Mouse (Mus musculus) stomach, embryonic 16.5 days (tissue): ENCODE data around the gene Usp49. TPM values are rescaled to one million over a fixed set of nuclear protein-coding genes. Genes with fewer than 3 reads are reported as not detected.
"Not testable (repeated sequence)": the region's sequence is repeated elsewhere in the genome, so short reads cannot be mapped to it uniquely, and the experiment has no call there.

Source experiments
- ATAC-seq: fragments of 200-750 bp; cut with Nextera tagmentation; 2 replicates; pipeline ENCODE4 v1.8.0; 2017; ENCODE audit warnings: moderate number of reproducible peaks, moderate TSS enrichment; ENCODE audit not compliant: insufficient read depth, low FRiP score
- H3K27ac ChIP-seq: fragments of 300-500 bp; sonication (generic); 2 replicates; pipeline ENCODE4 v1.5.1; 2014; ENCODE audit warnings: low read length
- H3K27me3 ChIP-seq: fragments of 300-500 bp; sonication (generic); 2 replicates; pipeline ENCODE4 v1.6.1; 2014; ENCODE audit warnings: low read length, control low read depth, mixed read lengths; ENCODE audit not compliant: control insufficient read depth, insufficient read depth
- H3K36me3 ChIP-seq: fragments of 300-500 bp; sonication (generic); 2 replicates; pipeline ENCODE4 v1.6.1; 2014; ENCODE audit warnings: low read length; ENCODE audit not compliant: control insufficient read depth, insufficient read depth
- H3K4me1 ChIP-seq: fragments of 300-500 bp; sonication (generic); 2 replicates; pipeline ENCODE4 v1.6.1; 2014; ENCODE audit warnings: low read length, control low read depth, mixed read lengths; ENCODE audit not compliant: control insufficient read depth, insufficient read depth
- H3K4me2 ChIP-seq: fragments of 300-500 bp; sonication (generic); 2 replicates; pipeline ENCODE4 v1.6.1; 2014; ENCODE audit warnings: low read depth, low read length, mixed read lengths
- H3K4me3 ChIP-seq: fragments of 300-500 bp; sonication (generic); replicated peaks from 2 replicates; pipeline ENCODE4 v1.5.1; 2014; ENCODE audit warnings: mild to moderate bottlenecking, low read length
- H3K9ac ChIP-seq: fragments of 300-500 bp; sonication (generic); 2 replicates; pipeline ENCODE4 v1.6.1; 2014; ENCODE audit warnings: low read length
- H3K9me3 ChIP-seq: fragments of 300-500 bp; sonication (generic); replicated peaks from 2 replicates; pipeline ENCODE4 v1.6.1; 2016; ENCODE audit warnings: low read length, control low read depth; ENCODE audit not compliant: control insufficient read depth
- WGBS: fragments of 180-500 bp; shearing (Covaris S2); extraction: QIAGEN DNeasy Blood & Tissue Kit; methylation state at CpG from one replicate; pipeline ENCODE4 v1.1.7; 2014; 5-methylcytosine and 5-hydroxymethylcytosine counted together
- polyA plus RNA-seq: library from polyadenylated mRNA; unstranded; fragments of >200 nt; fragmentation: Nextera tagmentation; extraction: Ambion mirVana; gene quantifications from 2 replicates; pipeline ENCODE4 v1.2.1, GENCODE M21; 2015

Gene Usp49
- polyA plus RNA-seq, 1 experiment from 2014 or later = 3.5 TPM

GRCm38 (mm10) chr17:47616652-47617051 is 13.8 kb upstream of the Usp49 start:
- Histone ChIP-seq H3K9ac (no peak overlapping the region), H3K4me3 (no peak overlapping the region), H3K4me1 (peaks cover 11% of the 10 kb centered on the region), H3K27ac (no peak overlapping the region), H3K9me3 (no peaks in the 10 kb centered on the region), H3K27me3 (no peaks in the 10 kb centered on the region), H3K4me2 (no peak overlapping the region), H3K36me3 (peaks cover 9% of the 10 kb centered on the region; the same call in 1 of the 2 replicates)
- ATAC-seq = no peak
- 88% methylated on average over 4 of the region's 4 CpGs for WGBS

GRCm38 (mm10) chr17:47617605-47618307 is 12.7 kb upstream of the Usp49 start:
- no peaks in the 10 kb centered on the region for H3K27me3 ChIP-seq
- no peak overlapping the region for H3K9ac ChIP-seq
- peaks cover 9% of the 10 kb centered on the region; the same call in 1 of the 2 replicates for H3K36me3 ChIP-seq
- H3K4me2 ChIP-seq = no peak overlapping the region
- H3K27ac ChIP-seq = no peak overlapping the region
- no peak overlapping the region for H3K4me3 ChIP-seq
- no peak for ATAC-seq
- no peaks in the 10 kb centered on the region for H3K9me3 ChIP-seq
- 93% methylated on average over 9 of the region's 9 CpGs for WGBS
- H3K4me1 ChIP-seq = peaks cover 3% of the 10 kb centered on the region

- ATAC-seq = no peak
- Histone ChIP-seq H3K36me3 (peaks cover 17% of the 10 kb centered on the region), H3K4me1 (no peaks in the 10 kb centered on the region), H3K9me3 (no peaks in the 10 kb centered on the region), H3K4me3 (no peak overlapping the region), H3K9ac (no peak overlapping the region), H3K27ac (no peak overlapping the region), H3K4me2 (no peak overlapping the region), H3K27me3 (no peaks in the 10 kb centered on the region)
- WGBS = 84% methylated on average over 13 of the region's 13 CpGs
Measured at GRCm38 (mm10) chr17:47618556-47619311, 11.8 kb upstream of the Usp49 start.

GRCm38 (mm10) chr17:47622912-47623554 is 7.5 kb upstream of the Usp49 start:
- H3K4me3 ChIP-seq = no peak overlapping the region
- H3K27me3 ChIP-seq = no peaks in the 10 kb centered on the region
- H3K9ac ChIP-seq = no peak overlapping the region
- no peak for ATAC-seq
- no peak overlapping the region for H3K27ac ChIP-seq
- 95% methylated on average over 14 of the region's 14 CpGs for WGBS
- peaks cover 20% of the 10 kb centered on the region for H3K36me3 ChIP-seq
- H3K9me3 ChIP-seq = no peaks in the 10 kb centered on the region
- H3K4me2 ChIP-seq = no peak overlapping the region
- H3K4me1 ChIP-seq = no peaks in the 10 kb centered on the region

GRCm38 (mm10) chr17:47624572-47624971 is 5.9 kb upstream of the Usp49 start:
- H3K4me2 ChIP-seq, H3K9me3 ChIP-seq, H3K4me3 ChIP-seq, ATAC-seq, H3K27ac ChIP-seq, H3K4me1 ChIP-seq, H3K27me3 ChIP-seq, H3K9ac ChIP-seq: not testable (repeated sequence)
- peaks cover 15% of the 10 kb centered on the region for H3K36me3 ChIP-seq
- 100% methylated on average over 4 of the region's 5 CpGs for WGBS

GRCm38 (mm10) chr17:47625088-47625487 is 5.4 kb upstream of the Usp49 start:
- peaks cover 3% of the 10 kb centered on the region; the same call in 1 of the 2 replicates for H3K4me1 ChIP-seq
- H3K27ac ChIP-seq = no peak overlapping the region
- 92% methylated on average over 2 of the region's 2 CpGs for WGBS
- no peaks in the 10 kb centered on the region for H3K27me3 ChIP-seq
- peaks cover 15% of the 10 kb centered on the region for H3K36me3 ChIP-seq
- no peak overlapping the region for H3K4me3 ChIP-seq
- no peak overlapping the region for H3K4me2 ChIP-seq
- no peak overlapping the region for H3K9ac ChIP-seq
- no peaks in the 10 kb centered on the region for H3K9me3 ChIP-seq
- ATAC-seq = no peak

GRCm38 (mm10) chr17:47626031-47626430 is 4.5 kb upstream of the Usp49 start:
- Histone ChIP-seq H3K27ac (no peak overlapping the region), H3K4me1 (peaks cover 7% of the 10 kb centered on the region; the same call in 1 of the 2 replicates), H3K36me3 (peaks cover 15% of the 10 kb centered on the region), H3K27me3 (no peaks in the 10 kb centered on the region), H3K4me2 (no peak overlapping the region), H3K4me3 (no peak overlapping the region), H3K9ac (no peak overlapping the region), H3K9me3 (no peaks in the 10 kb centered on the region)
- ATAC-seq = no peak
- WGBS = 84% methylated on average over 5 of the region's 5 CpGs

- Histone ChIP-seq H3K27me3 (no peaks in the 10 kb centered on the region), H3K36me3 (peaks cover 15% of the 10 kb centered on the region), H3K27ac (0 out of 2 replicates have a peak overlapping the region, but pooled peaks have one; percentile 94), H3K4me3 (no peak overlapping the region), H3K4me2 (peak overlapping the region; percentile 97; the same call in 1 of the 2 replicates), H3K9ac (peak overlapping the region; percentile 79), H3K9me3 (no peaks in the 10 kb centered on the region), H3K4me1 (peaks cover 8% of the 10 kb centered on the region; the same call in 1 of the 2 replicates)
- 68% methylated on average over 2 of the region's 2 CpGs for WGBS
- ATAC-seq = no peak
Measured at GRCm38 (mm10) chr17:47627791-47628190, 2.7 kb upstream of the Usp49 start.
